Mouse (Mus musculus): ENCODE results near the gene Cilp2.

GRCm38 (mm10) chr8:69853869-69854268 lies 33.6 kb downstream of the Cilp2 start:
- TF ChIP-seq POLR2A (IDR thresholded peaks at IDR 0.05; ENCODE audit: control insufficient read depth, low read depth, low read length) (no peak), CTCF (IDR thresholded peaks at IDR 0.05; ENCODE audit: control insufficient read depth, insufficient read depth, insufficient replicate concordance, low read depth, low read length) (no peak; the same call in 1 of the 2 replicates)
